Mouse (Mus musculus) heart, embryonic 14.5 days (tissue): Measurements from ENCODE around the gene Epha3. TPM values are rescaled to one million over a fixed set of nuclear protein-coding genes. Genes with fewer than 3 reads are reported as not detected.

Source experiments
- ATAC-seq: fragments of 200-750 bp; cut with Nextera tagmentation; 2 replicates; pipeline ENCODE4 v1.8.0; 2017; ENCODE audit warnings: low read depth, moderate TSS enrichment; ENCODE audit not compliant: insufficient number of reproducible peaks, insufficient read depth, low FRiP score
- H3K27ac ChIP-seq, 2 experiments: fragments of 200-500 bp in 1 of 2; fragments of 300-500 bp in 1 of 2; sonication (generic) in 1 of 2; replicated peaks in 1 of 2; 2 replicates each; pipeline ENCODE4 v1.5.1; 2012 to 2014; ENCODE audit warnings: low read depth in 2 of 2, low read length in 2 of 2, control low read depth in 1 of 2, mild to moderate bottlenecking in 1 of 2, mixed read lengths in 1 of 2; ENCODE audit not compliant: control insufficient read depth in 1 of 2, insufficient read depth in 1 of 2
- H3K27me3 ChIP-seq: fragments of 300-500 bp; sonication (generic); 2 replicates; pipeline ENCODE4 v1.6.1; 2014; ENCODE audit warnings: mild to moderate bottlenecking, low read length, control low read depth; ENCODE audit not compliant: control insufficient read depth, insufficient read depth
- H3K36me3 ChIP-seq: fragments of 300-500 bp; sonication (generic); 2 replicates; pipeline ENCODE4 v1.6.1; 2014; ENCODE audit warnings: mild to moderate bottlenecking, control low read depth, low read length, mixed read lengths; ENCODE audit not compliant: control insufficient read depth, insufficient read depth
- H3K4me1 ChIP-seq, 2 experiments: fragments of 200-500 bp in 1 of 2; fragments of 300-500 bp in 1 of 2; sonication (generic) in 1 of 2; 2 replicates each; pipeline ENCODE4 v1.6.1; 2012 to 2014; ENCODE audit warnings: low read length in 2 of 2, control low read depth in 1 of 2, mixed read lengths in 1 of 2; ENCODE audit not compliant: control insufficient read depth in 2 of 2, insufficient read depth in 2 of 2
- H3K4me2 ChIP-seq: fragments of 300-500 bp; sonication (generic); 2 replicates; pipeline ENCODE4 v1.6.1; 2014; ENCODE audit warnings: mild to moderate bottlenecking, low read length
- H3K4me3 ChIP-seq, 2 experiments: fragments of 200-500 bp in 1 of 2; fragments of 300-500 bp in 1 of 2; sonication (generic) in 1 of 2; 2 replicates each; pipeline ENCODE4 v1.5.1; 2012 to 2014; ENCODE audit warnings: low read length in 2 of 2, mild to moderate bottlenecking in 2 of 2, control low read depth in 1 of 2, low read depth in 1 of 2, moderate library complexity in 1 of 2; ENCODE audit not compliant: control insufficient read depth in 1 of 2, insufficient read depth in 1 of 2
- H3K9ac ChIP-seq: fragments of 300-500 bp; sonication (generic); 2 replicates; pipeline ENCODE4 v1.6.1; 2014; ENCODE audit warnings: mild to moderate bottlenecking, low read length
- H3K9me3 ChIP-seq: fragments of 300-500 bp; sonication (generic); 2 replicates; pipeline ENCODE4 v1.6.1; 2016; ENCODE audit warnings: low read length, control low read depth; ENCODE audit not compliant: control insufficient read depth
- WGBS: fragments of 180-500 bp; shearing (Covaris S2); extraction: QIAGEN DNeasy Blood & Tissue Kit; methylation state at CpG from one replicate; pipeline ENCODE4 v1.1.7; 2014; 5-methylcytosine and 5-hydroxymethylcytosine counted together
- polyA plus RNA-seq: library from polyadenylated mRNA; unstranded; fragments of >200 nt; fragmentation: Nextera tagmentation; extraction: Ambion mirVana; gene quantifications from 2 replicates; pipeline ENCODE4 v1.2.1, GENCODE M21; 2014

Epha3 gene
- polyA plus RNA-seq, 1 experiment from 2014 or later: 8.1 TPM

- Histone ChIP-seq H3K9me3 (no peaks in the 10 kb centered on the region), H3K27me3 (no peaks in the 10 kb centered on the region), H3K36me3 (no peaks in the 10 kb centered on the region), H3K4me3 (no peak overlapping the region), H3K4me1 (peaks cover 2 to 5% of the 10 kb centered on the region in 2 experiments; a peak in 2 of 4 replicates), H3K4me2 (no peak overlapping the region), H3K9ac (no peak overlapping the region), H3K27ac (no peak overlapping the region)
- no peak for ATAC-seq
Observed at GRCm38 (mm10) chr16:63625229-63625628, 238.7 kb downstream of the Epha3 start.

DNA sequence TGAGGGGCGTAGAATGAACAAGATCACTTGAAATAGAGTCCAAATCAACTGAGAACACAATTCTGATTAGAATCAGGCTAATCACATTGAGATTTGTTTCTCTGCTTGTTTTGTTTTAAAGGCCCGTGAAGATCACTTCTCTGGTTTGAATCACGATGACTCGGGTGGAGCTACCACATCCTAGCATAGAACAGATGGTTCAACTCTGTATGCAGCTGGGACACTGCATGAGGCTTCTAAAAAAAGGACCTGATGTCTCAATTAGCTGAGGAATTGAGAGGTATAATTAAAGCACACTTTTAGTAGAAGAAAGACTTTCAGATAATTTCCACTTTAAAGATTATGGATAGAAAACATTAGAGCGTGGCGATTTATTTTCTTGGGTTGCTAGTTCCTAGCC lies 242.1 kb downstream of the Epha3 start:
- Histone ChIP-seq H3K4me2 (no peak overlapping the region), H3K27me3 (no peaks in the 10 kb centered on the region), H3K4me3 (no peak overlapping the region), H3K9me3 (no peaks in the 10 kb centered on the region), H3K9ac (no peak overlapping the region), H3K4me1 (no peaks in the 10 kb centered on the region), H3K36me3 (no peaks in the 10 kb centered on the region), H3K27ac (no peak overlapping the region)
- no peak for ATAC-seq
- WGBS: 85% methylated on average over 6 of the region's 6 CpGs

DNA sequence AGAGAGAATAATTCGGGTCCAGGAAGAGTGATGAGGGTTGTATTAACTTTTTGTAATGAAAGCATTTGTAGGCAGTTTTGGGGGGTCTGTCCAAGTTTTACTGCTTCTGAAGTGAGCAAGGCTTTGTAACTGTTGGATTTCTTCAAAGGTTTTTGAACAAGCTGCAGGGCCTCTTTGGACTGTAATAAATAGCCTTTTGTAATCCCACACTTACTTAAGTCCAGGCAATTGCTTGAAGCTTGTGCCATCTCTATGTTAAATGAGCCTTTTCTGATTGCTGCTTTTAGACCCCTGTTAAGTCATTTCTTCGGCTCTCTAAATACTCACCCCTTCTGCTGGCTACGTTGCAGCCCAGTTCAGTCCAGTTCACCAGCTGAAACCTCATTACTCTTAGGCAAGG lies 248.6 kb downstream of the Epha3 start:
- Histone ChIP-seq H3K27ac (no peak overlapping the region), H3K9ac (no peak overlapping the region), H3K27me3 (no peaks in the 10 kb centered on the region), H3K4me2 (no peak overlapping the region), H3K36me3 (no peaks in the 10 kb centered on the region), H3K4me3 (no peak overlapping the region), H3K9me3 (no peaks in the 10 kb centered on the region), H3K4me1 (no peaks in the 10 kb centered on the region)
- 72% methylated on average over 3 of the region's 3 CpGs for whole genome bisulfite sequencing
- ATAC-seq: no peak

DNA sequence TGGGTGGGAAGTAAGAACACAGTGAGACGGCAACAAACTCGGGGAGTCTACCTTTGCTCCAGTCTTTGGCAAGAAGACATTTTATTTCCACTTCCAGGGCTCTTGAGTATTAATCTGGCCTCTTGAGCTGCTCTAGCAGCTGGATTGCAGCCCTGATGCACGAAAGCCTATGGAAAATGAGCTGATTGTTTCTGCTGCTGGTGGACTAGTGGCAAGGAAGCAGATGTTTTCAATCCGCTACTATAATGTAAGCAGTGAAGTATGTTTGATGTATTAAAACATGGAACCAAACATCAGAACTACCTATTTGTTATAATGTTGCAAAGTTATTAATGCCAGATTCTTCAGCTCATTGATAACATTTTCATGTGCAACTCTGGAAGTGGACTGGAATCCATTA lies 251.0 kb downstream of the Epha3 start:
- no peaks in the 10 kb centered on the region for H3K9me3 ChIP-seq
- H3K36me3 ChIP-seq: no peaks in the 10 kb centered on the region
- no peak overlapping the region for H3K9ac ChIP-seq
- H3K27ac ChIP-seq: no peak overlapping the region
- 74% methylated on average over 4 of the region's 4 CpGs for WGBS
- H3K4me2 ChIP-seq: no peak overlapping the region
- H3K4me3 ChIP-seq: no peak overlapping the region
- ATAC-seq: no peak
- H3K4me1 ChIP-seq: no peaks in the 10 kb centered on the region
- H3K27me3 ChIP-seq: no peaks in the 10 kb centered on the region

DNA sequence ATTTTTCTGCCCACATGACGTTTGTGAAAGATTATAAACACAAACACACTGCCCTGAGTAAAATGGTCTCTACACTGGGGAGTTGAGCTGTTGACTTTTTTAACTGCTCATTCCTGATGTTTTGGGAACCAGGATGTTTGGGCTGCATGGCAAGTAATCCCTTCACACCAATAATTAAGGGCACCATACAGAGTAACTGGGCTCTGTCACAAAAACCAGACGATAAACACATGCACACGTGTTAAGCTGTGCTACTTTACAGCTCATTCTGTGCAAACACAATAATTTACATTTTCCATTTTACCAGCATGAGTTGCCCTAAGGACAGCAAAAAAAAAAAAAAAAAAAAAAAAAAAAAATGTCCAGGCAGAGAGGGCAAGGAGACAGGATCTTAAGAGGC lies 263.7 kb downstream of the Epha3 start:
- Histone ChIP-seq H3K27me3 (no peaks in the 10 kb centered on the region), H3K36me3 (no peaks in the 10 kb centered on the region), H3K4me2 (no peak overlapping the region), H3K9me3 (no peaks in the 10 kb centered on the region), H3K4me1 (no peaks in the 10 kb centered on the region), H3K4me3 (no peak overlapping the region), H3K9ac (no peak overlapping the region), H3K27ac (no peak overlapping the region)
- WGBS: 63% methylated on average over 3 of the region's 3 CpGs
- ATAC-seq: no peak

- Histone ChIP-seq H3K36me3 (no peaks in the 10 kb centered on the region), H3K27me3 (no peaks in the 10 kb centered on the region), H3K9me3 (no peaks in the 10 kb centered on the region), H3K4me2 (no peak overlapping the region), H3K4me3 (no peak overlapping the region), H3K4me1 (no peaks in the 10 kb centered on the region), H3K27ac (no peak overlapping the region), H3K9ac (no peak overlapping the region)
- ATAC-seq: no peak
- 78% methylated on average over 4 of the region's 4 CpGs for WGBS
Observed at GRCm38 (mm10) chr16:63594656-63595055, 269.3 kb downstream of the Epha3 start.

- WGBS: 67% methylated on average over 4 of the region's 4 CpGs
- Histone ChIP-seq H3K9ac (no peak overlapping the region), H3K4me2 (no peak overlapping the region), H3K9me3 (no peaks in the 10 kb centered on the region), H3K27ac (no peak overlapping the region), H3K4me1 (no peaks in the 10 kb centered on the region), H3K36me3 (no peaks in the 10 kb centered on the region), H3K27me3 (no peaks in the 10 kb centered on the region), H3K4me3 (no peak overlapping the region)
- ATAC-seq: no peak
Observed at GRCm38 (mm10) chr16:63569746-63570145, 294.2 kb downstream of the Epha3 start.

GRCm38 (mm10) chr16:63566106-63566836 lies 297.7 kb downstream of the Epha3 start:
- no peaks in the 10 kb centered on the region for H3K36me3 ChIP-seq
- H3K27ac ChIP-seq: no peak overlapping the region
- WGBS: 68% methylated on average over 17 of the region's 17 CpGs
- H3K4me1 ChIP-seq: no peaks in the 10 kb centered on the region
- no peaks in the 10 kb centered on the region for H3K9me3 ChIP-seq
- H3K27me3 ChIP-seq: no peaks in the 10 kb centered on the region
- no peak overlapping the region for H3K9ac ChIP-seq
- H3K4me3 ChIP-seq: no peak overlapping the region
- no peak for ATAC-seq
- H3K4me2 ChIP-seq: no peak overlapping the region
